Mouse (Mus musculus) cerebellum, postnatal 25 days (tissue): ENCODE measurements at regions not wholly inside any gene's neighbourhood (a gene's known extent, or its start where the extent isn't known, plus 50 kb on each side); places are given as distances from the start of the nearest gene placed in this dataset.

ENCODE experiments used
- DNase-seq, 2 experiments: peaks; one replicate each; pipeline ENCODE4 v3.0.0; 2021; ENCODE audit warnings: mixed read lengths in 2 of 2

DNA sequence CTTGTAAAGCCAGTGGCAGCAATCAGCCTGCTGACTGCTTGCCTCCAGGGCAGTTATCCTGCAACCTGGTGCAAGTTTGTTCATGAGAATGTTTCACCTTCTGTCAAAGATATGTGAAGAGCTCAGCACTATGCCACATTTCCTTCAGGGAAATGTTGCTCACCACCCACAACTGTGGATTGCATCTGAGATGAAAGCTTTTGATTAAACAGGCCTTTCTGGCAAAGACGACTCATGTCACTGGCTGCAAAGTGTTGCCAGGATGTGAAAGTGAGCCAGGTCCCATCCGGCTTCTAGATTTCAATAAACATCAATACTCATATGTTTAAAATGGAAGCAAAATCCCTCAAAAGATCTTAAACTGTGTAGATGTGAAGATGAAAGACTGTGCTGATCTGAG, 2121.0 kb downstream of the Gm37988 start:
- no peak for DNase-seq

DNA sequence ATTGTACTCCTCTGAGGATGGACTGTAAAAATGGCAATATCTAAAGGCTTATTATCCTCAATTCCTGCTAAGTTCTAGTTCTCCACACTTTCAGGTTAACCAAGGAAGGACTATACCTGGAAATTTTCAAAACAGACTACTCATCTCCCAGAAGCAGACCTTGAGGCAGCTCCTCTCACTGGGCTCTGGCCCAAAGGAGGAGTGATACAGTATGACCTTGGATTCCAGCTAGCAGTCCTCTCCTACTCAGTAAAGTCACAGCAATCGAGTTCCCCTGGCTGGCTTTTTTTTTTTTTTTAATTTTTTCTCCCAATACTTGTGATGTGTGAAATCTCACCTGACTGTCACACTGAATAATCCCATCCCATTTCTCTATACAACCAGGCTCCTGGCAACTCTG, 2124.2 kb downstream of the Gm37988 start:
- no peak for DNase-seq

DNA sequence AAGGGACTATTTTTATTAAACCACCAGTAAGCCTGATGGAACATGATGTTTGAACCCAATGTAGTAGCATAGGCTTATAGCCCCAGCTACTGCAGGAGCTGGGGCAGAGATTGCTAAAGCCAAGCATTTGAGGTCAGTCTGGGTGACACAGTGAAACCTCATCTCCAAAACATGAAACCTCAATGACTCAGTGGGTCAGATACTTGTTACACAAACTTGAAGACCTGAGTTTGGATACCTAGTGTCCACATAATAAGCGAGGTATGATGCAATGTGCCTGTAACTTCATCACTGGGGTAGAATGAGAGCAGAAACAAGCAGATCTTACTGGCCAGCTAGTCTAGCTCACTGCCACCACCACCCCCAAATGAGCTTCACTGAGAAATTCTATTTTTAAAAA, 2162.1 kb downstream of the Gm37988 start:
- DNase-seq, result no peak

DNA sequence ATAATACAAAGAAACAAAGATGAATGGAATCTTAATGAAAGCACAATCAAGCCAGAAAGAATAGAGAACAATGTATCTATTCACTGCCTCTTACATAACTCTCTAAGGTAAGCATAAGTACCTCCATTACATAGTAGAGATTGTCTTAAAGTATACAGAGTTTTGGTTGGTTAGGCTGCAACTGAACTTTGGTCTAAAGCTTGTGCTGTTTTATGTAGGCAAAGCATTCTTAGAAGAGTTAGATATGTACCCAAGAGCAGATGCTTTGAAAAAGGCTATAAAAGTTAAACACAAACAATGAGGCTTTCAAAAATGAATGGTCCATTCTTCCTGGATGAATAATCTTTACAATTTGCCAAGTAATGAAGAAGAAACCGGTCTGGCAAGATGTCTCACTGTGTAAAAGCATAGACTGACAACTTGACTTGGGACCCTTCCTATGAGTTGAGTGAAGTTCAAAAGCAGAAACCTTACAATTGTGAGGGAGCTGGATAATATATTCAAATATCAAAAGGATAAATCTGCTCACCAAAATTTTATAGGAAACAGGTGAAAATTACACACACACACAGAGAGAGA, 2166.1 kb downstream of the Gm37988 start:
- DNase-seq, result no peak

DNA sequence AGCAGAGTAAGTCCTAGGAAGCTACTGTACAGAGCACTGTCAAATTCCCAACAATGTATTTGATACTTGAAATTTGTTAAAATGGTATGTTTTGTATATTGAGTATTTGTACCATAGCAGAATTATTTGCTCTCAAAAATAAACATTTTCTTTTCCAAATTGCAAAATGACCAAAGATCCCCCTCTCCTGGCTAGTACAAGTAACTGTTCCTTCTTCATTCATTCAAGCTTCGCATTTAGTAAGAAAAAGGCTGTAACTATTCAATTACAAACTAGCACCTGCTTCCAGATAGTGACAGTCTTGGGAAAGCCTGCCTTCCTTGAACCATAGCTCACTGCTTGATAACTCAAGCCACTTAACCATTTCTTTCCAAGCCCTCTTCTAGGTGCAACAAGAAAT, 2171.9 kb downstream of the Gm37988 start:
- DNase-seq, result no peak

DNA sequence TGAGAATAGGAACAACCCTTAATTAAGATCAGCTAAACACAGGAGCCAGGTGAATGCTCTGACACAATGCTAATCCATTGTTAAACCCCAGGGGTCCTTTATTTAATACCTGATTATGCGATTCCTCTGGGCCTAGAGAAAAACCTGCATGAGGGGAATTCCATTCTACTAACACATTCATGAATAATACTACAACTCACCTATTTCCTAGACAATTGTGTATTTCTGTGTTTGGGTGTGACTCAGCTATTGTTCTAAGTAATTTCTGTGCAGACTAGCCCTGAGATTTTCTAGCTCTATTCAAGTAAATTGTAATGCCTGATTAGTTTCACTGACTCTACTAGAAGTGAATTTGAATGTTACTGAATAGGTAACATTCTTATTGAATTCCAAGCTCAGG, 2176.5 kb downstream of the Gm37988 start:
- no peak for DNase-seq

DNA sequence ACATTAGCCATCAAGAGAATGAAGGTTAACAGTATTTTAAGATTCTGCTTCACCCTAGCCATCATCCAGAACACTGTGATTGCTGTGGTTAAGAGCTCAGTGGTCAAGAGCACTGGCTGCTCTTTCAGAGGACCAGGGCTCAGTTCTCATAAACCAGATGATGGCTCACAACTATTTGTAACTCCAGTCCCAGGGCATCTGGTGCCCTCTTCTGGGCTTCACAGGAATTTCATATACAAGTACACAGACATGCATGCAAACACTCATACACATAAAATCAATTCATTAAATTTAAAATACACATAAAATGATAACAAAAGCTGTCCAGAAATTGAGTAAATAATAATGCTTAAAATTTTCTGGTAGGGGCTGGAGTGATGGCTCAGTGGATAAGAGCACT, 2189.9 kb downstream of the Gm37988 start:
- DNase-seq, result no peak

DNA sequence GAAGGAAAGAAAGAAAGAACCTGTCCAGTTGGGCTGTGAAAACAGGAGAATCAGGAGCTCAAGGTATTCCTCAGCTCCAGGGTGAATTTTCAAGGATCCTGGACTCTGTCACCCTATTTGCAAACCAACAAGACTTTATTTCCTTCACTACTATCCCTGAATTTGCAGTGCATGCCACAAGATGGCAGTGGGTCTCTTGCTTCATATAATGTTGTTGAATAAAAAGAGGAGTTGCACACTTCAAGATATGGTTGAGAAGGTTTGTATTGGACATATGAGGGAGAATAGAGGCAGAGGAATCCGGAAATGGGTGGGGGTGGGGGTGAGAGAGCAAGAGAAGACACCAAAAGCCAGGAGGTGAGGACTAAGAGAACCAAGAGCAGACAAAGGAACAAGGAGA, 2202.5 kb downstream of the Gm37988 start:
- peak; percentile 5 to 41 for DNase-seq
